ENCODE assay signal across 8 mouse cellular contexts in genomic region chr4:40781143-40781542, GRCm38 (mm10). TPM values are rescaled to one million over a fixed set of nuclear protein-coding genes. Genes with fewer than 3 reads are reported as not detected.
DNase-seq lines count a peak whose midpoint lies in the region; ATAC-seq and TF ChIP-seq lines count a peak whose summit lies in the region.

No protein-coding gene starts in this region.

- TF ChIP-seq CTCF in lung, adult 2 months (IDR thresholded peaks at IDR 0.05; ENCODE audit: insufficient read depth, low read length): no peak

- DNase-seq in lung, adult 18-20 months: peak; percentile 66 to 67
- no peak for DNase-seq in lung, adult 2 months
- DNase-seq in ovary, postnatal 10 days (ENCODE audit: low spot score): no peak
- no peak for DNase-seq in left cerebral cortex, adult 8-10 months (ENCODE audit: low spot score in 2 of 2)
- no peak for DNase-seq in Muller cell, postnatal 12 days (ENCODE audit: inconsistent ontology term)

- H3K36me3 ChIP-seq in kidney, embryonic 15.5 days: no peaks in the 10 kb centered on the region
- H3K36me3 ChIP-seq in macrophage (ENCODE audit: inconsistent target): no peaks in the 10 kb centered on the region
- H3K36me3 ChIP-seq in neural tube, embryonic 15.5 days: no peaks in the 10 kb centered on the region

- 18% methylated on average over 3 of the region's 3 CpGs for WGBS in lung, adult 2 months
- WGBS in kidney, embryonic 15.5 days: 11% methylated on average over 3 of the region's 3 CpGs
- 12% methylated on average over 3 of the region's 3 CpGs for WGBS in macrophage (ENCODE audit: missing documents)
- 33% methylated on average over 3 of the region's 3 CpGs for WGBS in neural tube, embryonic 15.5 days

- H3K79me2 ChIP-seq in macrophage (ENCODE audit: inconsistent target): no peaks in the 10 kb centered on the region

- H3K9me3 ChIP-seq in kidney, embryonic 15.5 days (replicated peaks): no peaks in the 10 kb centered on the region
- H3K9me3 ChIP-seq in neural tube, embryonic 15.5 days (replicated peaks): no peaks in the 10 kb centered on the region

- H3K27ac ChIP-seq in kidney, embryonic 15.5 days: 0 out of 2 replicates have a peak overlapping the region, but pooled peaks have one; percentile 3
- peak overlapping the region; percentile 97 for H3K27ac ChIP-seq in macrophage
- no peak overlapping the region for H3K27ac ChIP-seq in neural tube, embryonic 15.5 days (replicated peaks)

- no peak for TF ChIP-seq POLR2A in lung, adult 2 months (IDR thresholded peaks at IDR 0.05; ENCODE audit: borderline replicate concordance, extremely low read depth, low read depth, low read length)

- peaks cover 10% of the 10 kb centered on the region for H3K4me1 ChIP-seq in lung, adult 2 months (ENCODE audit: control insufficient read depth, insufficient read depth, low read length)
- H3K4me1 ChIP-seq in kidney, embryonic 15.5 days: peaks cover 37% of the 10 kb centered on the region
- H3K4me1 ChIP-seq in neural tube, embryonic 15.5 days: no peaks in the 10 kb centered on the region

- 0 out of 2 replicates have a peak overlapping the region, but pooled peaks have one; percentile 4 for H3K4me2 ChIP-seq in kidney, embryonic 15.5 days
- no peak overlapping the region for H3K4me2 ChIP-seq in neural tube, embryonic 15.5 days

- no peak overlapping the region for H3K9ac ChIP-seq in kidney, embryonic 15.5 days
- no peak overlapping the region for H3K9ac ChIP-seq in neural tube, embryonic 15.5 days (replicated peaks)

- no peaks in the 10 kb centered on the region for H3K27me3 ChIP-seq in kidney, embryonic 15.5 days
- H3K27me3 ChIP-seq in neural tube, embryonic 15.5 days (replicated peaks): no peaks in the 10 kb centered on the region

- no peak for ATAC-seq in kidney, embryonic 15.5 days (replicated peaks; ENCODE audit: low FRiP score)
- no peak for ATAC-seq in neural tube, embryonic 15.5 days (ENCODE audit: low FRiP score)

- no peak overlapping the region for H3K4me3 ChIP-seq in lung, adult 2 months (replicated peaks; ENCODE audit: extremely low read depth, low read depth, low read length)
- H3K4me3 ChIP-seq in kidney, embryonic 15.5 days (replicated peaks): no peak overlapping the region
- H3K4me3 ChIP-seq in macrophage (ENCODE audit: inconsistent target): no peak overlapping the region
- no peak overlapping the region for H3K4me3 ChIP-seq in neural tube, embryonic 15.5 days (replicated peaks)

RNA-seq across cellular contexts. Expression of gene Smu1, which starts 23.4 kb away (rescaled TPM):
- 13.1 and 21.5 TPM in 2 replicates for polyA plus RNA-seq in lung, adult 2 months (2012; rRNA removed)
- 159 and 162 TPM in 2 replicates for polyA plus RNA-seq in kidney, embryonic 15.5 days (2015; fragmentation: Nextera tagmentation; extraction: Ambion mirVana)
- 100 to 1,000 TPM in 1 of 26 experiments, 10 to 100 TPM in 25; 44.2 to 103 (median 70.6) TPM for total RNA-seq in macrophage (2018; cell fraction: chromatin; rRNA removed)
- total RNA-seq in macrophage (2018; cell fraction: cytosol; rRNA removed): 10 to 100 TPM; 41.5 to 57.7 (median 47.7) TPM
- 10 to 100 TPM; 35.4 to 81.4 (median 51.4) TPM for total RNA-seq in macrophage (2018; cell fraction: nucleus; rRNA removed)
- 43.2 to 57.4 TPM (median 46.9 TPM) in 3 replicates for polyA plus RNA-seq in macrophage (2018)
- polyA plus RNA-seq in neural tube, embryonic 15.5 days (2015; fragmentation: Nextera tagmentation; extraction: Ambion mirVana): 107 and 126 TPM in 2 replicates
- 10 to 100 TPM; 52.5 to 57.8 (median 55.1) TPM for total RNA-seq in left cerebral cortex, adult 8-10 months (2022)

RNA-seq across cellular contexts. Expression of gene Dnaja1, which starts 59.2 kb away (rescaled TPM):
- polyA plus RNA-seq in lung, adult 2 months (2012; rRNA removed): 5.7 and 8.5 TPM in 2 replicates
- polyA plus RNA-seq in kidney, embryonic 15.5 days (2015; fragmentation: Nextera tagmentation; extraction: Ambion mirVana): 475 and 513 TPM in 2 replicates
- 100 to 1,000 TPM in 25 of 26 experiments, 10 to 100 TPM in 1; 100.0 to 336 (median 180) TPM for total RNA-seq in macrophage (2018; cell fraction: chromatin; rRNA removed)
- 100 to 1,000 TPM; 110 to 274 (median 216) TPM for total RNA-seq in macrophage (2018; cell fraction: cytosol; rRNA removed)
- total RNA-seq in macrophage (2018; cell fraction: nucleus; rRNA removed): 100 to 1,000 TPM; 113 to 276 (median 191) TPM
- 166 to 355 TPM (median 180 TPM) in 3 replicates for polyA plus RNA-seq in macrophage (2018)
- polyA plus RNA-seq in neural tube, embryonic 15.5 days (2015; fragmentation: Nextera tagmentation; extraction: Ambion mirVana): 652 and 681 TPM in 2 replicates
- 100 to 1,000 TPM; 208 to 274 (median 248) TPM for total RNA-seq in left cerebral cortex, adult 8-10 months (2022)

Comparison
In these comparisons a context has a peak if more than half of its experiments do, and no peak if none do; other contexts are left out.
1. DNase-seq: peak in lung, adult 18-20 months (2 of 2); none in lung, adult 2 months (single experiment), ovary, postnatal 10 days (single experiment), left cerebral cortex, adult 8-10 months (0 of 2) and Muller cell, postnatal 12 days (single experiment).
2. RNA of gene Dnaja1, which starts 59.2 kb away (polyA plus RNA-seq): 652 to 681 TPM in neural tube, embryonic 15.5 days, 475 to 513 TPM in kidney, embryonic 15.5 days and 166 to 355 TPM in macrophage; 5.7 to 8.5 TPM in lung, adult 2 months; every median in the first group is over 10 times any median in the second.